Mouse (Mus musculus): Measurements from ENCODE around the gene Plekhm2.

GRCm38 (mm10) chr4:141614946-141615345 lies 49.8 kb downstream of the Plekhm2 start:
- no peak for TF ChIP-seq GATA1 (IDR thresholded peaks at IDR 0.05; ENCODE audit: borderline replicate concordance, low read length)
- no peak for TF ChIP-seq FLI1 (IDR thresholded peaks at IDR 0.05; ENCODE audit: low read length)

Data from megakaryocyte, embryonic 14.5 days (primary cell).